In the genomic region with DNA sequence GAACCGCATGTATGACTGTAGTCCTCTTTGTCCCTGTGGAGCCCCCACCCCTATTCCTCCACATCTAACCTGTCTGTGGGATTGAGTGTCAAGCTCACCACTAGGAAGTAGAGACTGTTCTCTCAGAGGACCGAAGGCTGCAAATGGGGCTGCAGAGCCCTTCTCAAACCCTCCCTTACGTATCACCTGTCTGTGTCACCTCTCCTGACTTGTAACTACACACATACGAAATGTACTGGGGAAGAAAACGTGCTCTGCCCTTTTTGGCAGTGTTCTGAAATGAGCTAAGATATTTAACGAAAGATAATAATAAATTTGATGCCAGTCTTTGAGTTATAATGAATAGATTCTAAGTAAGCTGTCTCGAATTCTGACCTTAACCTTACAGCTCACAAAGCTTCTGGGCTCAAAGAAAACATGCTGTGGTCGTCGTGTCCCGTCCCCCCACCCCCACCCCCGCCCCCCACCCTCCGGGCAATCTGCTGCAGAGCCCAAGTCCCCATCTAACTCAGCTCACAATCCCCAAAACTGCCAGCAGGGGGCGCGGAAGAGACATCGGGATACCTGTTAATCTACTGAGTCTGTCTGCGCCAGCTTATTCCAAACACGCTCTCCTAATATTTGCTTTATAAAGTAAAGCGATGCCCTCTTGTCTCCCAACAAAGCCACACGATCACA, we compare ENCODE assay signal across 8 mouse cellular contexts. TPM values are rescaled to one million over a fixed set of nuclear protein-coding genes. Genes with fewer than 3 reads are reported as not detected.
DNase-seq lines count a peak whose midpoint lies in the region; ATAC-seq lines count a peak whose summit lies in the region.

No protein-coding gene starts in this region.

- DNase-seq in adrenal gland, adult (ENCODE audit: inconsistent age in 2 of 2, low spot score in 1 of 2), result peak; percentile 75 to 92
- DNase-seq in embryo, embryonic 10 days (ENCODE audit: low spot score), result peak; percentile 85
- peak; percentile 87 for DNase-seq in gastrocnemius, postnatal 10 days
- peak; percentile 33 for DNase-seq in hindlimb bud, embryonic 11.5 days (ENCODE audit: extremely low spot score, low read depth, low spot score)
- peak; percentile 86 to 91 for DNase-seq in left cerebral cortex, adult 18-20 months (ENCODE audit: low spot score in 2 of 2)
- peak; percentile 90 to 93 for DNase-seq in right cerebral cortex, postnatal 10 days (ENCODE audit: low spot score in 2 of 2)
- DNase-seq in urinary bladder, postnatal 10 days (ENCODE audit: low spot score), result peak; percentile 52

- peak; percentile 82 for ATAC-seq in megakaryocyte, adult 5-6 weeks (ENCODE audit: poor library complexity, severe bottlenecking)

RNA-seq across cellular contexts. Expression of gene Scgb3a1, which starts 10.9 kb away (rescaled TPM):
- total RNA-seq in gastrocnemius, postnatal 10 days (2021), result not detected
- not detected for total RNA-seq in left cerebral cortex, adult 18-20 months (2021)
- not detected in 2 replicates for total RNA-seq in megakaryocyte, adult 5-6 weeks (2015)
- not detected in 2 replicates for total RNA-seq in megakaryocyte, adult 5-6 weeks (2017)

RNA-seq across cellular contexts. Expression of gene Flt4, which starts 43.5 kb away (rescaled TPM):
- 1 to 10 TPM; 4.2 to 5.8 TPM for total RNA-seq in gastrocnemius, postnatal 10 days (2021)
- 1 to 10 TPM; 2.2 to 2.3 TPM for total RNA-seq in left cerebral cortex, adult 18-20 months (2021)
- total RNA-seq in megakaryocyte, adult 5-6 weeks (2015), result 0.09 TPM in 1 of 2 replicates, not detected in the other
- not detected in 2 replicates for total RNA-seq in megakaryocyte, adult 5-6 weeks (2017)

RNA-seq across cellular contexts. Expression of gene Cnot6, which starts 60.0 kb away (rescaled TPM):
- 10 to 100 TPM; 31.8 to 38.6 TPM for total RNA-seq in gastrocnemius, postnatal 10 days (2021)
- total RNA-seq in left cerebral cortex, adult 18-20 months (2021), result 10 to 100 TPM; 50.2 to 56.0 TPM
- total RNA-seq in megakaryocyte, adult 5-6 weeks (2015), result 65.2 and 67.0 TPM in 2 replicates
- total RNA-seq in megakaryocyte, adult 5-6 weeks (2017), result 45.4 and 58.5 TPM in 2 replicates

Comparison
In these comparisons a context has a peak if more than half of its experiments do, and no peak if none do; other contexts are left out.
1. Peak in every context shown above with its lines: DNase-seq and ATAC-seq.
2. DNase-seq: peak in every context shown above with its lines; median percentile 92 in right cerebral cortex, postnatal 10 days; 88 in left cerebral cortex, adult 18-20 months; 87 in gastrocnemius, postnatal 10 days; 85 in embryo, embryonic 10 days; 84 in adrenal gland, adult; 52 in urinary bladder, postnatal 10 days; 33 in hindlimb bud, embryonic 11.5 days.